Mouse (Mus musculus): ENCODE measurements around the gene Bnc2. TPM values are rescaled to one million over a fixed set of nuclear protein-coding genes. Genes with fewer than 3 reads are reported as not detected.

Bnc2 gene
- polyA plus RNA-seq, 1 experiment from 2014 or later = 14.0 TPM

DNA sequence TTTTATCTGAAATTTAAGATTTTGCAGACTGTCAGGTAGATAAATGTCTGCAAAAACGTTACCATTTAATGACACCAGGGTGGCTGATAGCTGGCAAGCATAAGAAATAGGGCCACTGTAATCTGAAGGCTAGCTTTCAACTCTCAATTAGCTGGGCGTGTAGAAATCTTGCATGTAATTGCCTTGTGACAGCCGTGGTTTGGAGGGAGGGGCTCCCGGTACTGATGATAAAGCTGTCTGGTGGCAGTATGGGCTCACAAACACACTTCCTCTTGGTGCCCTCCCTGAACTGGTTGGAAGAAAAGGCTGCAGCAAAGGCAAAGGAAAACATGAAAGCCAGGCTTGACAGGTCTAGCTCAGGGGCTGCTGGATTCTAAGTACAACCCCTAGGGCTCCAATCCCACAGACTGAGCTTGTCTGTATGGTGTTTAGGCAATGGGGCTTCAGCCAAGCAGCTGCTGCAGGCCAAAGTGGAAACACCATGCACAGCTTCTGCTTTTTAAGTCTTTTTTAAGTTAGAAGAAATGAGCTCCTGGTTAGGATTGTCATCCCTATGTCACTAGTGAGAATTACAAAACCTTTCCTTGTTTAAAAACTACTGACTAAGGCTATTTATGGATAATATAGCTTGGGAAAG, 366.7 kb downstream of the Bnc2 start:
- H3K9ac ChIP-seq (ENCODE audit: low read depth, low read length) = no peak overlapping the region
- H3K9me3 ChIP-seq (ENCODE audit: control insufficient read depth, low read length) = no peaks in the 10 kb centered on the region
- no peaks in the 10 kb centered on the region for H3K36me3 ChIP-seq (ENCODE audit: control insufficient read depth, insufficient read depth, low read length)
- no peaks in the 10 kb centered on the region for H3K27me3 ChIP-seq (ENCODE audit: control insufficient read depth, insufficient read depth, low read length)
- no peak overlapping the region for H3K27ac ChIP-seq (ENCODE audit: low read depth, low read length)
- WGBS = 21% methylated on average over 4 of the region's 4 CpGs
- no peak for ATAC-seq (ENCODE audit: low FRiP score, low TSS enrichment)
- no peak overlapping the region for H3K4me2 ChIP-seq (replicated peaks; ENCODE audit: low read depth, low read length)
- no peaks in the 10 kb centered on the region for H3K4me1 ChIP-seq (ENCODE audit: control insufficient read depth, insufficient read depth, low read length)
- H3K4me3 ChIP-seq (ENCODE audit: low read length) = no peak overlapping the region

DNA sequence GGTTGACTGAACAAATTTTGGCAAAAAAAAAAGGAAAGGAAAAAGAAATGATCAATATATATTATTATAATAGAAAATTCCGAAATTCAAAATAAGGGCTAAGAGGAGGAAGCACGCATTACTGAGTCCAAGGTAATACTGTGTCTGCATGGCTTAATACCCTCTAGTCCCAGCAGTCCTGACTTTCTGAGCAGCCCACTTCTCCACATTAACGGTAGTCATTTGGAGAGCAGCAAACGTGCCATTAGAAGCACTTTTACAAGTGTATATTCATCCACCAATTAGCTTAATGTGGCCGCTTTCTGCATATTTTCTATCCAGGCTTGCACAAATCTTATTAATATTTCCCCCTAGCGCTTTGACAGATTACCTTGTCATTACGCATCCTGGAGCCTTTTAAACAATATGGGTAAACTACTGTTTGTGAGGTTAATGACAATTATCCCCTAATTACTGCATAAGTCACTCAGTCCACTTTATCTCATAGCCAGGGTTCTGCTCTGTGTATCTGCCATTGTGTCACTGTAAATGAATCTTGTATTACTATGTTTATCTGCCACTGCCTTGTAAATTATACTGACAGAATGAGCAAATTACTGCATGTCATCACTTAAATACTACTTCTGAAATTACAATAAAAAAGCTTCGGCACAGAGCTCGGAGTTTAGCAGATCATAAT, 368.0 kb downstream of the Bnc2 start:
- H3K27ac ChIP-seq (ENCODE audit: low read depth, low read length) = no peak overlapping the region
- H3K9me3 ChIP-seq (ENCODE audit: control insufficient read depth, low read length) = no peaks in the 10 kb centered on the region
- H3K27me3 ChIP-seq (ENCODE audit: control insufficient read depth, insufficient read depth, low read length) = no peaks in the 10 kb centered on the region
- no peak overlapping the region for H3K9ac ChIP-seq (ENCODE audit: low read depth, low read length)
- H3K4me3 ChIP-seq (ENCODE audit: low read length) = no peak overlapping the region
- H3K4me1 ChIP-seq (ENCODE audit: control insufficient read depth, insufficient read depth, low read length) = no peaks in the 10 kb centered on the region
- ATAC-seq (ENCODE audit: low FRiP score, low TSS enrichment) = no peak
- WGBS = 69% methylated on average over 9 of the region's 9 CpGs
- H3K36me3 ChIP-seq (ENCODE audit: control insufficient read depth, insufficient read depth, low read length) = no peaks in the 10 kb centered on the region
- no peak overlapping the region for H3K4me2 ChIP-seq (replicated peaks; ENCODE audit: low read depth, low read length)

DNA sequence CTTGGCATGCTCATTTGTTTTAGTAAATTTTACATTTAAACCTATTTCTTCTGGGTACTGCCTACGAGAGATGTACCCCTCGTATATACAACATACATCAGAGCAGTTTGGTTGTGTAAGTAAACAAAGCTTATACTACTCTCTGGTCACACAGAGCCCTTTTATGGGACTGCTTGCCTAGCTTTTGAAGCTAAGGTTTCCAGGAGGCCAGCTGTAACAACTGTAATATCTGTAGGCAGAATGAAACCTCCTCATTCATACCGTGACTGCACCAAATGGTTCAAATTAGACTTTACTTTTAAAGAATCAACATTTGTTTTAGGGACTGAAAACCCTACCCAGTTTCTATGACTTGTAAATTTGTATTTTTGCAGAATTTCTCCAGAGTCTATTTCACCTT, 372.1 kb downstream of the Bnc2 start:
- Histone ChIP-seq H3K4me1 (ENCODE audit: control insufficient read depth, insufficient read depth, low read length) (no peaks in the 10 kb centered on the region), H3K4me3 (ENCODE audit: low read length) (no peak overlapping the region), H3K4me2 (replicated peaks; ENCODE audit: low read depth, low read length) (no peak overlapping the region), H3K27ac (ENCODE audit: low read depth, low read length) (no peak overlapping the region), H3K27me3 (ENCODE audit: control insufficient read depth, insufficient read depth, low read length) (no peaks in the 10 kb centered on the region), H3K36me3 (ENCODE audit: control insufficient read depth, insufficient read depth, low read length) (no peaks in the 10 kb centered on the region), H3K9ac (ENCODE audit: low read depth, low read length) (no peak overlapping the region), H3K9me3 (ENCODE audit: control insufficient read depth, low read length) (peaks cover 7% of the 10 kb centered on the region; the same call in 1 of the 2 replicates)
- no peak for ATAC-seq (ENCODE audit: low FRiP score, low TSS enrichment)
- WGBS = 37% methylated on average over 3 of the region's 3 CpGs

GRCm38 (mm10) chr4:84285153-84285552, 389.9 kb downstream of the Bnc2 start:
- no peak for ATAC-seq (ENCODE audit: low FRiP score, low TSS enrichment)
- Histone ChIP-seq H3K4me3 (ENCODE audit: low read length) (no peak overlapping the region), H3K9ac (ENCODE audit: low read depth, low read length) (no peak overlapping the region), H3K27me3 (ENCODE audit: control insufficient read depth, insufficient read depth, low read length) (no peaks in the 10 kb centered on the region), H3K27ac (ENCODE audit: low read depth, low read length) (no peak overlapping the region), H3K4me1 (ENCODE audit: control insufficient read depth, insufficient read depth, low read length) (0 out of 2 replicates have a peak, but pooled peaks cover 4% of the 10 kb centered on the region), H3K9me3 (ENCODE audit: control insufficient read depth, low read length) (no peaks in the 10 kb centered on the region), H3K4me2 (replicated peaks; ENCODE audit: low read depth, low read length) (no peak overlapping the region), H3K36me3 (ENCODE audit: control insufficient read depth, insufficient read depth, low read length) (no peaks in the 10 kb centered on the region)
- 46% methylated on average over 5 of the region's 5 CpGs for WGBS

DNA sequence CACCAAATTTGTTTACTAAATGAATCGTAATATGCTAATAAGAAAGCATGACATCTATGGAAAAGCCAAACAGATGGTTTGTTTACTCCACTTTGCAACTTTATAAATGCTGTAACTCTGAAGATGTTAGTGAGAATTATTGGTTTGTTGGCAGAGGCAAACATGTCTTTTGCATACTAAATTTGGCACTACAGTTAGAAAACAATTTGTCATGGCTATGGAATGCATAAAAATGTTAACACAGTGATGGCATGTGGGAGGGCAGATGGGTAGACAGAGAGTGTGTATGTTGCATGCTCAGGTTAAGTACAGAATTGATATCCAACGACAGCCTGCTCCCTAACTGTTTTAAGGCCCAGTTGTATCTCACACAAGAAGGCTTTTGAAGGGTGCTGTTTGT, 392.4 kb downstream of the Bnc2 start:
- 73% methylated on average over 2 of the region's 2 CpGs for WGBS
- no peaks in the 10 kb centered on the region for H3K27me3 ChIP-seq (ENCODE audit: control insufficient read depth, insufficient read depth, low read length)
- H3K4me3 ChIP-seq (ENCODE audit: low read length) = no peak overlapping the region
- no peak overlapping the region for H3K9ac ChIP-seq (ENCODE audit: low read depth, low read length)
- no peaks in the 10 kb centered on the region for H3K36me3 ChIP-seq (ENCODE audit: control insufficient read depth, insufficient read depth, low read length)
- no peak overlapping the region for H3K4me2 ChIP-seq (replicated peaks; ENCODE audit: low read depth, low read length)
- H3K9me3 ChIP-seq (ENCODE audit: control insufficient read depth, low read length) = no peaks in the 10 kb centered on the region
- 0 out of 2 replicates have a peak, but pooled peaks cover 4% of the 10 kb centered on the region for H3K4me1 ChIP-seq (ENCODE audit: control insufficient read depth, insufficient read depth, low read length)
- no peak for ATAC-seq (ENCODE audit: low FRiP score, low TSS enrichment)
- no peak overlapping the region for H3K27ac ChIP-seq (ENCODE audit: low read depth, low read length)

DNA sequence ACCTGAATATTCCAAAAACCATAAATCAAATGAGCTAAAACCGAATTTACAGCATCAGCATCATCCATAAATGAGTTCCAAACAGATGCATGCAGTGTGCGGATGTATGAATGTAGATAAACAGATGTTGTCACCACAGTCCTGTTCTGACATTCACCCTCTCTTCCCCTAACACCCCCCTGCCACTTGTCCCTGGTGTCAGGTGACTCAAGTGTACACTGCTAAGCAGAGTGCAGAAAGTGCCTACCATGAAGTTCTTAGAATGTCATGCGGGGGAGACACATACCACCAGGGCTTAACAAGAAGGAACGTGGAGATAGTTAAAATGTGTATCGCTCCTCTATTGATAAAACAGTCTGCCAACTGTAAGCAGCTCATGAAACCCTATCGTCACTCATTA, 396.9 kb downstream of the Bnc2 start:
- ATAC-seq (ENCODE audit: low FRiP score, low TSS enrichment) = no peak
- Histone ChIP-seq H3K4me3 (ENCODE audit: low read length) (no peak overlapping the region), H3K27me3 (ENCODE audit: control insufficient read depth, insufficient read depth, low read length) (no peaks in the 10 kb centered on the region), H3K9ac (ENCODE audit: low read depth, low read length) (no peak overlapping the region), H3K27ac (ENCODE audit: low read depth, low read length) (no peak overlapping the region), H3K36me3 (ENCODE audit: control insufficient read depth, insufficient read depth, low read length) (no peaks in the 10 kb centered on the region), H3K9me3 (ENCODE audit: control insufficient read depth, low read length) (no peaks in the 10 kb centered on the region), H3K4me1 (ENCODE audit: control insufficient read depth, insufficient read depth, low read length) (0 out of 2 replicates have a peak, but pooled peaks cover 4% of the 10 kb centered on the region), H3K4me2 (replicated peaks; ENCODE audit: low read depth, low read length) (no peak overlapping the region)
- 65% methylated on average over 6 of the region's 6 CpGs for WGBS

GRCm38 (mm10) chr4:84276081-84276480, 399.0 kb downstream of the Bnc2 start:
- Histone ChIP-seq H3K9ac (ENCODE audit: low read depth, low read length) (no peak overlapping the region), H3K36me3 (ENCODE audit: control insufficient read depth, insufficient read depth, low read length) (no peaks in the 10 kb centered on the region), H3K27me3 (ENCODE audit: control insufficient read depth, insufficient read depth, low read length) (no peaks in the 10 kb centered on the region), H3K4me3 (ENCODE audit: low read length) (no peak overlapping the region), H3K4me2 (replicated peaks; ENCODE audit: low read depth, low read length) (no peak overlapping the region), H3K4me1 (ENCODE audit: control insufficient read depth, insufficient read depth, low read length) (no peaks in the 10 kb centered on the region), H3K27ac (ENCODE audit: low read depth, low read length) (no peak overlapping the region), H3K9me3 (ENCODE audit: control insufficient read depth, low read length) (no peaks in the 10 kb centered on the region)
- no peak for ATAC-seq (ENCODE audit: low FRiP score, low TSS enrichment)
- WGBS = 78% methylated on average over 14 of the region's 14 CpGs

DNA sequence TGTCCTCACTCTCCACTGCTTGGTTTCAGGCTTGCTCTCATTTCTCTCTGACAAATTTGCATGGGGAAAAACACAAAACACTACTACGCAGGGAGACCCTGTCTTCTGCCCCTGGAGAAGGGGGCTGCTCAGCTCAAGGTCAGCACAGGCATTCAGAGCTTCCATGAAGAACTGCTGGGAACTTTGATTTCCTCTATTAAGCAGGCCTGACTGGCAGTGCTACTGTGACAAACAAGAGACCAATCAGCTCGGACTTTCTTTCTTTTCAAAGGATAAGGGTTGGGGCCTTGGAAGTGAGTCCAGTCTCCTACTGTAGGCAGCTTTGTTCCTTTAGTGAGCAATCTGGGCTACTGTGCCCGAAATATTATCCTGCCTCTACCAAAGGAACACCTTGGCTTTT, 400.9 kb downstream of the Bnc2 start:
- 65% methylated on average over 3 of the region's 3 CpGs for WGBS
- Histone ChIP-seq H3K9ac (ENCODE audit: low read depth, low read length) (no peak overlapping the region), H3K27me3 (ENCODE audit: control insufficient read depth, insufficient read depth, low read length) (no peaks in the 10 kb centered on the region), H3K4me1 (ENCODE audit: control insufficient read depth, insufficient read depth, low read length) (no peaks in the 10 kb centered on the region), H3K4me2 (replicated peaks; ENCODE audit: low read depth, low read length) (no peak overlapping the region), H3K9me3 (ENCODE audit: control insufficient read depth, low read length) (no peaks in the 10 kb centered on the region), H3K4me3 (ENCODE audit: low read length) (no peak overlapping the region), H3K36me3 (ENCODE audit: control insufficient read depth, insufficient read depth, low read length) (no peaks in the 10 kb centered on the region), H3K27ac (ENCODE audit: low read depth, low read length) (no peak overlapping the region)
- no peak for ATAC-seq (ENCODE audit: low FRiP score, low TSS enrichment)

DNA sequence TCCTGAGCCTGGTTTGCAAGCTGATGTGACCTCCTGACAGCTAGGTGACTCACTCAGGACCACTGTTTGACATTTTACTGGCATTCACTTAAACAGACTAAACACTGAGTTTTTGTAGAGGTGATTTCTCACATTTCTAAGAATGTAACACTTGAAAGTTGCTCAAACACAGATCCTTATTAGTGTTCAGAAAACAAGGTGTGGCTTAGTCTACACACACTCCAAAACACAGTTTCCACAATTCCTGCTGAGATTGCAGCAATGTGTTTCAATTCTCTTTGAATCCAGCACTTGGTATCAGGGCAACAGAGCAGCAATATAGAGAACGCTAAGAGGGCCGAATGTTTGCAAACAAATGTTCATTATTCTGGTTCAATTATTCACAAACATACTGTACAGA, 402.2 kb downstream of the Bnc2 start:
- no peaks in the 10 kb centered on the region for H3K4me1 ChIP-seq (ENCODE audit: control insufficient read depth, insufficient read depth, low read length)
- H3K36me3 ChIP-seq (ENCODE audit: control insufficient read depth, insufficient read depth, low read length) = no peaks in the 10 kb centered on the region
- H3K27me3 ChIP-seq (ENCODE audit: control insufficient read depth, insufficient read depth, low read length) = no peaks in the 10 kb centered on the region
- ATAC-seq (ENCODE audit: low FRiP score, low TSS enrichment) = no peak
- no peak overlapping the region for H3K4me3 ChIP-seq (ENCODE audit: low read length)
- 88% methylated on average over 2 of the region's 2 CpGs for WGBS
- no peaks in the 10 kb centered on the region for H3K9me3 ChIP-seq (ENCODE audit: control insufficient read depth, low read length)
- H3K9ac ChIP-seq (ENCODE audit: low read depth, low read length) = no peak overlapping the region
- H3K27ac ChIP-seq (ENCODE audit: low read depth, low read length) = no peak overlapping the region
- H3K4me2 ChIP-seq (replicated peaks; ENCODE audit: low read depth, low read length) = no peak overlapping the region

Measured in kidney, embryonic 14.5 days (tissue).